Mouse (Mus musculus): Measurements from ENCODE around the gene Cflar. TPM values are rescaled to one million over a fixed set of nuclear protein-coding genes. Genes with fewer than 3 reads are reported as not detected.

Cflar gene
- total and polyA plus RNA-seq, 2 experiments from 2014 or later: 15.3 to 15.8 TPM

- Histone ChIP-seq H3K9me3 (ENCODE audit: low read length) (no peaks in the 10 kb centered on the region), H3K9ac (replicated peaks; ENCODE audit: low read length, poor library complexity, severe bottlenecking) (no peak overlapping the region), H3K36me3 (ENCODE audit: insufficient read depth, low read length) (no peaks in the 10 kb centered on the region), H3K27ac (ENCODE audit: low read depth, low read length) (no peak overlapping the region), H3K4me1 (ENCODE audit: insufficient read depth, low read length) (no peaks in the 10 kb centered on the region), H3K4me3 (ENCODE audit: low read depth, low read length) (no peak overlapping the region), H3K27me3 (ENCODE audit: insufficient read depth, low read length) (no peaks in the 10 kb centered on the region), H3K4me2 (ENCODE audit: low read depth, low read length, poor library complexity, severe bottlenecking) (no peak overlapping the region)
- ATAC-seq (ENCODE audit: low FRiP score): no peak
- DNase-seq (ENCODE audit: low spot score): no peak
- TF ChIP-seq CTCF (IDR thresholded peaks at IDR 0.05): no peak
These were observed 13.8 kb downstream of the Cflar start for GRCm38 (mm10) chr1:58725095-58725494.

GRCm38 (mm10) chr1:58725767-58726166 lies 14.5 kb downstream of the Cflar start:
- ATAC-seq (ENCODE audit: low FRiP score) (no peak), DNase-seq (ENCODE audit: low spot score) (no peak)
- H3K27ac ChIP-seq (ENCODE audit: low read depth, low read length): no peak overlapping the region
- no peaks in the 10 kb centered on the region for H3K36me3 ChIP-seq (ENCODE audit: insufficient read depth, low read length)
- TF ChIP-seq CTCF (IDR thresholded peaks at IDR 0.05): no peak
- H3K9me3 ChIP-seq (ENCODE audit: low read length): no peaks in the 10 kb centered on the region
- H3K4me1 ChIP-seq (ENCODE audit: insufficient read depth, low read length): no peaks in the 10 kb centered on the region
- no peak overlapping the region for H3K4me3 ChIP-seq (ENCODE audit: low read depth, low read length)
- H3K9ac ChIP-seq (replicated peaks; ENCODE audit: low read length, poor library complexity, severe bottlenecking): no peak overlapping the region
- 94% methylated on average over 5 of the region's 5 CpGs for WGBS
- H3K27me3 ChIP-seq (ENCODE audit: insufficient read depth, low read length): no peaks in the 10 kb centered on the region
- no peak overlapping the region for H3K4me2 ChIP-seq (ENCODE audit: low read depth, low read length, poor library complexity, severe bottlenecking)

GRCm38 (mm10) chr1:58727019-58727746 lies 15.9 kb downstream of the Cflar start:
- H3K27me3 ChIP-seq (ENCODE audit: insufficient read depth, low read length): no peaks in the 10 kb centered on the region
- no peak overlapping the region for H3K9ac ChIP-seq (replicated peaks; ENCODE audit: low read length, poor library complexity, severe bottlenecking)
- DNase-seq (ENCODE audit: low spot score): no peak
- H3K4me1 ChIP-seq (ENCODE audit: insufficient read depth, low read length): no peaks in the 10 kb centered on the region
- no peak overlapping the region for H3K4me3 ChIP-seq (ENCODE audit: low read depth, low read length)
- 97% methylated on average over 1 of the region's 1 CpGs for WGBS
- ATAC-seq (ENCODE audit: low FRiP score): no peak
- H3K4me2 ChIP-seq (ENCODE audit: low read depth, low read length, poor library complexity, severe bottlenecking): no peak overlapping the region
- no peak overlapping the region for H3K27ac ChIP-seq (ENCODE audit: low read depth, low read length)
- no peak for TF ChIP-seq CTCF (IDR thresholded peaks at IDR 0.05)
- H3K9me3 ChIP-seq (ENCODE audit: low read length): no peaks in the 10 kb centered on the region
- no peaks in the 10 kb centered on the region for H3K36me3 ChIP-seq (ENCODE audit: insufficient read depth, low read length)

- ATAC-seq (ENCODE audit: low FRiP score) (no peak), DNase-seq (ENCODE audit: low spot score) (no peak)
- Histone ChIP-seq H3K4me2 (ENCODE audit: low read depth, low read length, poor library complexity, severe bottlenecking) (no peak overlapping the region), H3K36me3 (ENCODE audit: insufficient read depth, low read length) (no peaks in the 10 kb centered on the region), H3K27ac (ENCODE audit: low read depth, low read length) (no peak overlapping the region), H3K9ac (replicated peaks; ENCODE audit: low read length, poor library complexity, severe bottlenecking) (no peak overlapping the region), H3K27me3 (ENCODE audit: insufficient read depth, low read length) (no peaks in the 10 kb centered on the region), H3K9me3 (ENCODE audit: low read length) (no peaks in the 10 kb centered on the region), H3K4me3 (ENCODE audit: low read depth, low read length) (no peak overlapping the region), H3K4me1 (ENCODE audit: insufficient read depth, low read length) (no peaks in the 10 kb centered on the region)
- no peak for TF ChIP-seq CTCF (IDR thresholded peaks at IDR 0.05)
- WGBS: 92% methylated on average over 10 of the region's 10 CpGs
These were observed 16.7 kb downstream of the Cflar start for GRCm38 (mm10) chr1:58727747-58728589.

GRCm38 (mm10) chr1:58728590-58728868 lies 17.2 kb downstream of the Cflar start:
- no peaks in the 10 kb centered on the region for H3K9me3 ChIP-seq (ENCODE audit: low read length)
- no peaks in the 10 kb centered on the region for H3K4me1 ChIP-seq (ENCODE audit: insufficient read depth, low read length)
- no peak overlapping the region for H3K9ac ChIP-seq (replicated peaks; ENCODE audit: low read length, poor library complexity, severe bottlenecking)
- 98% methylated on average over 3 of the region's 3 CpGs for WGBS
- no peak overlapping the region for H3K4me3 ChIP-seq (ENCODE audit: low read depth, low read length)
- H3K4me2 ChIP-seq (ENCODE audit: low read depth, low read length, poor library complexity, severe bottlenecking): no peak overlapping the region
- TF ChIP-seq CTCF (IDR thresholded peaks at IDR 0.05): no peak
- DNase-seq (ENCODE audit: low spot score) (no peak), ATAC-seq (ENCODE audit: low FRiP score) (no peak)
- H3K27me3 ChIP-seq (ENCODE audit: insufficient read depth, low read length): no peaks in the 10 kb centered on the region
- H3K27ac ChIP-seq (ENCODE audit: low read depth, low read length): no peak overlapping the region
- no peaks in the 10 kb centered on the region for H3K36me3 ChIP-seq (ENCODE audit: insufficient read depth, low read length)

GRCm38 (mm10) chr1:58733636-58734035 lies 22.3 kb downstream of the Cflar start:
- DNase-seq (ENCODE audit: low spot score): no peak
- Histone ChIP-seq H3K9me3 (ENCODE audit: low read length) (no peaks in the 10 kb centered on the region), H3K4me1 (ENCODE audit: insufficient read depth, low read length) (no peaks in the 10 kb centered on the region), H3K4me3 (ENCODE audit: low read depth, low read length) (no peak overlapping the region), H3K27me3 (ENCODE audit: insufficient read depth, low read length) (no peaks in the 10 kb centered on the region), H3K36me3 (ENCODE audit: insufficient read depth, low read length) (peaks cover 4% of the 10 kb centered on the region; the same call in 1 of the 2 replicates), H3K9ac (replicated peaks; ENCODE audit: low read length, poor library complexity, severe bottlenecking) (no peak overlapping the region), H3K4me2 (ENCODE audit: low read depth, low read length, poor library complexity, severe bottlenecking) (no peak overlapping the region), H3K27ac (ENCODE audit: low read depth, low read length) (no peak overlapping the region)
- ATAC-seq (ENCODE audit: low FRiP score): no peak
- TF ChIP-seq CTCF (IDR thresholded peaks at IDR 0.05): no peak
- WGBS: 95% methylated on average over 2 of the region's 2 CpGs

All from midbrain, postnatal 0 days (tissue).